Mouse (Mus musculus) spleen, adult 18-20 months (tissue): ENCODE data around the gene Zfp692.

Experiments used
- DNase-seq, 2 experiments: peaks; one replicate each; pipeline ENCODE4 v3.0.0; 2022; ENCODE audit warnings: mixed read lengths in 2 of 2

Gene Zfp692

GRCm38 (mm10) chr11:58308661-58309060 is 1.8 kb downstream of the Zfp692 start:
- no peak for DNase-seq

GRCm38 (mm10) chr11:58314069-58314468 is 7.2 kb downstream of the Zfp692 start:
- no peak for DNase-seq

- DNase-seq: no peak
Observed at GRCm38 (mm10) chr11:58315536-58316168, 8.8 kb downstream of the Zfp692 start.

- no peak for DNase-seq
Observed at GRCm38 (mm10) chr11:58316344-58316743, 9.5 kb downstream of the Zfp692 start.

GRCm38 (mm10) chr11:58316768-58317390 is 10.0 kb downstream of the Zfp692 start:
- DNase-seq: no peak

- DNase-seq: peak; percentile 94 to 97
Observed at GRCm38 (mm10) chr11:58322824-58323569, 16.1 kb downstream of the Zfp692 start.

- DNase-seq: peak in 1 of 2 experiments; percentile 15
Observed at GRCm38 (mm10) chr11:58323570-58324340, 16.9 kb downstream of the Zfp692 start.

GRCm38 (mm10) chr11:58324614-58325229 is 17.9 kb downstream of the Zfp692 start:
- DNase-seq: no peak

- no peak for DNase-seq
Observed at GRCm38 (mm10) chr11:58326781-58327180, 19.9 kb downstream of the Zfp692 start.

- no peak for DNase-seq
Observed at GRCm38 (mm10) chr11:58329906-58330275, 23.0 kb downstream of the Zfp692 start.

- peak; percentile 76 to 80 for DNase-seq
Observed at GRCm38 (mm10) chr11:58330276-58331148, 23.6 kb downstream of the Zfp692 start, which contains the start of the genes Zfp672 and Sh3bp5l. Zfp672 (minus strand) TSS chr11:58330339. Sh3bp5l (plus strand) TSS chr11:58330724.

GRCm38 (mm10) chr11:58331149-58331495 is 24.3 kb downstream of the Zfp692 start:
- DNase-seq: no peak

GRCm38 (mm10) chr11:58331546-58331945 is 24.7 kb downstream of the Zfp692 start:
- DNase-seq: no peak

- no peak for DNase-seq
Observed at GRCm38 (mm10) chr11:58334746-58335145, 27.9 kb downstream of the Zfp692 start.

- no peak for DNase-seq
Observed at GRCm38 (mm10) chr11:58346745-58347144, 39.9 kb downstream of the Zfp692 start.

- no peak for DNase-seq
Observed at GRCm38 (mm10) chr11:58350628-58351027, 43.8 kb downstream of the Zfp692 start.

GRCm38 (mm10) chr11:58351179-58351578 is 44.3 kb downstream of the Zfp692 start:
- DNase-seq: no peak

- DNase-seq: no peak
Observed at GRCm38 (mm10) chr11:58352681-58353548, 46.0 kb downstream of the Zfp692 start.

GRCm38 (mm10) chr11:58353709-58354108 is 46.8 kb downstream of the Zfp692 start:
- no peak for DNase-seq

- no peak for DNase-seq
Observed at GRCm38 (mm10) chr11:58354476-58354875, 47.6 kb downstream of the Zfp692 start.

- no peak for DNase-seq
Observed at GRCm38 (mm10) chr11:58354927-58355326, 48.1 kb downstream of the Zfp692 start.
